Mouse (Mus musculus) cerebellum, postnatal 14 days (tissue): Measurements from ENCODE around the gene Ndufaf5.
A peak's percentile ranks its signal among the peaks of the same experiment; 100 is the strongest.
"Not testable (repeated sequence)": the region's sequence is repeated elsewhere in the genome, so short reads cannot be mapped to it uniquely, and the experiment has no call there.

Experiments used
- DNase-seq, 2 experiments: peaks; one replicate each; pipeline ENCODE4 v3.0.0; 2021; ENCODE audit warnings: mixed read lengths in 2 of 2

The Ndufaf5 gene

DNA sequence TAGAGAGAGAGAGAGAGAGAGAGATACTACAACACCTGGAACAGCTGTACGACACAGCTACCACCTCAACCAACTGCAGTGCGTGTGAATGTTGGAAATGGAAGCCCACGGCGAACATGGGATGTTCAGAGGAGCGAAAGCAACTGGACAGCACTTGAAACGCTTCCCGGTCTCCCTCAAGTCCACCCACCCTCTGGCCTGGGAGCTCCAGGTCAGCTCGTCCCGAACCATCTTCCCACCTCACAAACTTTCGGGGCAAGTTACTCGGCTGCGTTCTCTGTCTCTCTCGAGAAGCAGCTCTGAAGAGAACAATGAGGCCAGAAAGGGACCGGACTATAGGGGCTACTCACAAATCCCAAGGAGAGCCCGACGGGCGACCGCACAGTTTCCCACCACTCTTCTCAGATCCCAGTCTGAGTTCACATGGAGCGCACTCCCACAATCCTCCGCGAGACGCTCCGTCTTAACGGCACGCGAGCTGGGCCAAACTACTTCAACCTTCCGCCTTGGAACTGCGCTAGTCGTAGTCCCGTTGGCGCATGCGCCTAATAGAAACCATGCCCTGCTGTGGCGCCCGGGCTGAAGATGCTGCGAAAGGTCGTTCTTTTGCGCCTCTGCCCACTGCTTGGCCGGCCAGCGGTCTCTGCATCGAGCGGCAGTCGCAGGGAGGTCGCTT, at the start of gene Ndufaf5, which contains the start of gene Esf1:
TSS of gene Ndufaf5 (plus strand) at position 523 of the 676 bp plus-strand sequence.
TSS of gene Esf1 (minus strand) at position 438 of the 676 bp plus-strand sequence.
- DNase-seq, result peak; percentile 97

DNA sequence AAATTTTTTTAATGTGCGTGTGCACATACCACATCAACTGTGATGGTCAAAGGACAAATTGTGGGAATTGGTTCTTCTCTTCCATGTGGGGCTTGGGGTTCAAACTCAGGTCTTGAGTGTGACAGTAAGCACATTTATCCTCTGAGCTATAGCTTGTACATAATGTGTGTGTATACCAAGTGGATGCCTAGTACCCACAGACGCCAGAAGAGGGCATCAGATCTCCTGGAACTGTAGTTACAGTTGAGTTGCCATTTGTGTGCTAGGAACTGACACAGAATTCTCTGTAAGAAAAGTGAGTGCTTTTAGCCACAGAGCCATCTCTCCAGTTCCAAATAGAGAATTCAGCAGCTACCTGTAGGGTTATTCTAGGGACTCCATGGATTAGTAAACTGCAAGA, 44.9 kb upstream of the Ndufaf5 start:
- DNase-seq, result no peak

DNA sequence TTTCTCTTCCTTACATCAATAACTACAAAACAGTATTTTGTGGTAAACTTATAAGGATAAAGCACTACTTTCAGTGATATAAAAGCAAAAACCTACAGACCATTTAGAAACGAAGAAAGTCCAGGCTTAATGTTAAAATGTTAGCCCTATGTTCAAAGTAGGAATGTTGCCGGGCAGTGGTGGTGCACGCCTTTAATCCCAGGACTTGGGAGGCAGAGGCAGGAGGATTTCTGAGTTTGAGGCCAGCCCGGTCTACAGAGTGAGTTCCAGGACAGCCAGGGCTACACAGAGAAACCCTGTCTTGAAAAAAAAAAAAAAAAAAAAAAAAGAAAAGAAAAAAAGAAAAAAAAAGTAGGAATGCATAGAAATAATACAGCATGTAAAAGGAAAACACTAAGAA, 18.7 kb upstream of the Ndufaf5 start, which contains the start of gene Gm17374:
TSS of gene Gm17374 (plus strand) at position 301 of the 400 bp plus-strand sequence.
- DNase-seq, result not testable (repeated sequence)

DNA sequence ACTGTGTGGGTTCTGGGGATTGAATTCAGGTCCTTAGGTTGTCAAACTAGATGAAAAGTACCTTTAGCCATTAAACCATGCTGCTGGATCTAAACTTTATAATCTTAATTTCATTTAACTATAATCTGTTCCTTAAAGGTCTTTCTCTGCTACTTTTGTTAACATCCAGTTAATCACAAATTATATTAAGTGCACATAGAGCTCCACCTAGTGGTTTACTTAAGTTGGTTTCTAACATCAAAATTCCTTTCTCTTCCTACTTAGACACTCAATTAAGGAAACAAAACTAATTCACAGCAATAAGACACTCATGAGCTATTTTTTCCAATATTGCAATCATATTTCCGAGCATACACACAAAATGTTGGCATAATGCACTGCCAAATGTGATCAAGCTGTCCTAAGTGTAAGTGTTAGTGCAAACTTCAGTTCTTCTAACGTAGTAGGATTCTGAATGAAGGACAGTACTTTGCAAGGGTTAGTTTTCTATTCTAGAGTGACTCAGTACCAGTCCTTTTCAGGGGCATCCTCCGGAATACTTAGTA, 11.2 kb upstream of the Ndufaf5 start:
- DNase-seq, result no peak

DNA sequence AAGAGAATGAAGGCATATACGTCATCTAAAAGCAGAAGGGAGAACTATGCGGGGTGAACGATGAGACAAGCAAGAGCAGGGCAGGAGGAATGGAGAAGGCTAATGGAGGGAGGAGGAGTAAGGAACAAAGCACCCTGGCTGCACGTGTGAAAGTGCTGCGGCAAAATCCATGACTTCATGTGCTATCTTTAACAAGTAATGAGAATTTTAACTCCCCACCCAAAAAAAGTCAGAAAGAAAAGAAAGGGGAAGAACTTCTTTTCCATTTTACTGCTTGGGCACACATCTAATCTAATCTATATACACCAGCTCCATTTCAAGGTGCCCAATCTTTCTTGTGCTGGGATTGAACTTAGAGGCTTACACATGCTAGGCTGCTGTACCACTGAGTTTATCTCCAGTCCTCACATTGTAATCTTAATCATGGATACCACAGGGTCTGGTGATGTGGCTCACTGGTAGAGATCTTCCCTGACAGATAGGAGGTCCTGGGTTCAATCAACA, 7.0 kb upstream of the Ndufaf5 start:
- no peak for DNase-seq

DNA sequence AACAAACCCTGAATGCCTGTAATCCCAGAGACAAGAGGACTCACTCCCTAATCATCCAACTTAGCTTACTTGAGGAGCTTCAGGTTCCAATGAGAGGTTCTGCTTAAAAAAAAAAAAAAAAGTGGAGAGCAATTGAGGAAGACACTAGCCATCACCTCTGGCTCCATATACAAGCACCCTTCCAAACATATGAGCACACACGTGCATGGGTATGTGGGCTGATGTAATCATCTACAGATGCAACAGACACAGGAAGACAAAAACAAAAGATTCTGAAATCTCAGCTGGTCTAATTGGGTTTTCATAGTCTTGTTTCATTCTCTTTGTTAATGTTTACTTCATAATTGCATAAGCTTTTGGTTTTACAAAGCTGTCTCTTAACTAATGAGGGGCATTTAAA, 1.4 kb upstream of the Ndufaf5 start:
- DNase-seq, result no peak

DNA sequence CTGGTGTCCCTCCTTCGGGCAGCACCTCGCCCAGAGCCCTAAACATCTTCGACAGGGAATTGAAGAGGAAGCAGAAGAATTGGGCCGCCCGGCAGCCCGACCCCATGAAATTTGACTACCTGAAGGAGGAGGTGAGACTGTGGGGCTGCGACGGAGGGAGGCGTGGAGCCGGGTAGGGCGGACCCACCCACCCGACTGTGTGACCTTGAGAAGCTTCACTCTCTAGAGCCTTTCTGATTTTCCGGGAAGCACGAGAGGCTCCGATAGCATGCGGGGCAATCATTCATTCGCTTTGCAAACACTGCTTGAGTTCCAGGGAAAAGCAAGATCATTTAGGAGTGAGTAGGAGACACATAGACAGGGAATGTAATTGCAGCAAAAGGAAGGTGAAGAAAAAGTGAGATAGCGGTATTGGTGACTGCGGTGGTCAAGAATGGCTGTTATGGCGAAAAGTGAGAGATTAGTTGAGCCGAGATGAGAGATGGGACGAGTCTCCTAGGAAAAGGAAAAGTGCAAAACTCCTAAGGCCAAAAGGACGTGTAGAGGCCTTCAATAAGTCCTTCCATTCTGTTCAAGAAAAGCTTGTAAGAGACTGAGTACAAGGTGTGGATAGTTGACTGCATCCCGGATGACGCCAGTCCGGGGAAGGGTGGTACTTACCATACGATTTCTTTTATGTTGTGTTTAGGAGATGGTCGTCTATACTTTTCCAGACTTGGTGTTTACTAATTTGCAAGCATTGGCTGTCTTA, 529 bp downstream of the Ndufaf5 start:
- peak in 1 of 2 experiments; percentile 16 for DNase-seq

DNA sequence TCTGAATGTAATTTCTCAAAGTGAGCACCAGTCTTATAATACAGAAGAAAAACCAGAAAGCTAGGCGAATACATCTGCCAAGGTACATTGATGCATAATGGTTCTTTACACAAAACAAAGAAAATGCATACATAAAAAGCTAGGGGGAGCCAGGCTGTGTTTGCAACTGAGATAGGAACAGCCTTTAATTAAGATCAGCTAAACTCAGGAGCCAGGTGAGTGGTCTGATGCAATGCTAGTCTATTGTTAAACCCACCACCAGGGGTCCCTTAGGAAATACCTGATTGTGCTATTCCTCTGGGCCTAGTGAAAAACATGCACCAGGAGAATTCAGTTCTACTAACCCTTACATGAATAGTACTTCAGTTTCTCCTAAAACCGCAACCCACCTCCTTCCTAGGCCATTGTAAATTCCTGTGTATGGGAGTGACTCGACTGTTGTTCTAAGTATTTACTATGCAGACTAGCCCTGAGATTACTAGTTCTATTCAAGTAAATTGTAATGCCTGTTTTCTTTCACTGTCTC, 15.3 kb downstream of the Ndufaf5 start:
- not testable (repeated sequence) for DNase-seq

DNA sequence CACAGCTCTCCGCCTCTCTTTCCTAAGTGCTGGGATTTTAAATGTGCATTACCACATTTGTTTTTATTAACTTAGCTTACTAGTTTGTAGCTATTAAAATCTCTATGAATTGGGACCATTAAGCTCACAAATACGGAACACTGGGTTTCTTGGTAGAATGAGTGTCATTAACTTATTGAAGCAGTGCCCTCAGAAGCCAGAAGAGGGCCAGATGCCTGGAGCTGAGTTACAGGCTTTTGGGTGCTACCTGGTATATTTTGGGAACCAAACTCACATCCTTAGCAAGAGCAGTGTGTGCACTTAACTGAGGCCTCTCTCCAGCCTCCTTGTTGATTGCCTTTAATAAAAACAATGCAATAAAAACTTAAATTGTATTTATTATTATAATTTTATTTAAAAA, 30.3 kb downstream of the Ndufaf5 start:
- DNase-seq, result peak; percentile 20 to 31

DNA sequence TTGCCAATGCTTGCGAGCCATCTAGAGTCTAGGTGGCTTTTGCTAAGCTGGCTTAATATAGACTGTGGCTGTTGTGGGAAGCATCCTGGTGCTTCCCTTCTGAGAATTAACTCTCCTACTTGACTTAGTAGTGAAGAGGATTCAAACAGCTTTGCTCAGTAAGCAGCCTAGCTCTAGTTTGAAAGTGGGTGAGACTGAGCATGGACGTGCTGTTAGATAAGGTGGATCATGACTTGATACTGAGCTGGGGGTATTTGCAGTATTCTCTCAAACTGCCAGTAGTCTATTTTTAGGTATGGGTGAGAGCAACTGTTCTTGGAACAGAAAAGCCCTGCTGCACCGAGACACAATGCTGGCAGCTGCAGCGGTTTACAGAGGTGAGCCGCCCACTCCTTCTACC, 32.1 kb downstream of the Ndufaf5 start:
- no peak for DNase-seq

DNA sequence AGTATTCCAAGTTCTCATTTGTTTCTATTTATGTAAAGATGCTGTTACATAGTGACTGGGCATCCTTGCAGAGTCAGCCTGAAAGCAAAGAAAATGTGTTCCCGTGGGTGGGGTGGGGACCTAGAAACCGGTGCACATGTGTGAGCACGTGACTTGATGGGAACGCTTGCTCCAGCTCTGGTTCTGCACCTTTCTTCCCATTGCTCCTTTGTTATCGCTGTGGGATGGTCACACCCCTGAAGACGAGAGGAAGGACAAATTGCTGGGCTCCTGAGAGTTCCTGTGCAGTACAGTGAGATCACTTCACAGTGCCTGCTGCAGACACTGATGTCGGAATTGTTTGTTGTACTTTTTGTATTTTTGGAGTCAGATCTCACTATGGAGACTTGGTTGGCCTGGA, 33.3 kb downstream of the Ndufaf5 start:
- DNase-seq, result no peak

DNA sequence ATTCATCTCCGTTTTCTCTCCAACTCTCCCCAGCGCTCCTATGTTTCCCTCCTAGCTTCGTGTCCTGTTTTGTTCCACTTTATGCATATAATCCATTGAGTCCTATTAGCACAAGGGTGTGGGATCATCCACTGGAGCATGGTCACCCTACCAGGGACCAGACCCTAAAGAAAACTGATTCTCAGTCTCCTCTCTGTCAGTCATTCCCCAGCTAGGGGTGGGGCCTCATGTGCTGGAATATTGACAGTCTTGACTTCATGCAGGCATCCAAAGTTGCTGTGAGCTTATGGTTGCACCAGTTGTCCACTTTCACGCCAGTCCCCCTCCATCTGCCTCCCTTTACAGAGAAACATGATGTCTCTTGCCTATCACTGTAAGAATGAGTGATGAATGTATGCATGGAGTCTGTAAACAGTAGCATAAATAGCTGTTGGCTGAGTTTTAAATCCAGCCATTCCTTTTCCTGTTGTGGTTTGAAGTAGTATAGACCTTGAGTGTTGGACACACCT, 44.1 kb downstream of the Ndufaf5 start:
- no peak for DNase-seq

DNA sequence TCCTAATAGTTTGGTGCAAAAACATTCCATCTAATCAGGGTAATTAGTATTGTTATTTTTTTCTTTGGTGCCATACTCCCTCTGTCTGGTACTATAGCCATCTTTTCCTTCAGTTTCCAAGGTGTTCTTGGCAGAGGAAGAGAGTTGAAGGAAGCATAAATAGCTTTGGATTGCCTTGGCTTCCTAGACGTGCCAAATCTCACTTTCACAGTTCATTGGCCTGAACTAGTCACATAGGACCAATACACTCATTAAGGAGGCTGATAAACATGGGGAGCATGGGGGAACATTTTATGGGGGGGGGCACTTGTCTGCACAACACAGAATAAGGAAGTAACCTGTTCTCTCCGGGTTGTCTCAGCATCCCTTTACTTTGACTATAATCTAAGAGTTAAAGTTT, 45.0 kb downstream of the Ndufaf5 start:
- DNase-seq, result peak in 1 of 2 experiments; percentile 39

DNA sequence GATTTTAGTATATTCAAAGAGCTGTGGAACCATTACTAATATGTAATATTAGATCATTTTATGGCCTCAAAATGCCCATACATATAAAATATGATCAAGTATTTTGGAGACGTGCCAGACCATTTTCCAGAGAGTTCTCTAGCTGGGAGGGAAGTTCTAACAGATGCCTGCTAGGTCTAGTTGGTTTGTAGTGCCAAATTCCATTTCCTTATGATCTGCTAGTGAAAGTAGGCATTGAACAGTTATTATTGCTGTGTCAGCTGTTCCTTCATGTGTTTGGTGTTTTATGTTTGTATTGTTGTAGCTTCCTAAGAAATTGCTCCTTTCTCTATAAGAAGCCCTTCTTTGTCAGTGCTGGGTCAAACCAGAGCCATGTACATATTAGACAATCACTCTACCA, 45.5 kb downstream of the Ndufaf5 start:
- DNase-seq, result peak in 1 of 2 experiments; percentile 22

DNA sequence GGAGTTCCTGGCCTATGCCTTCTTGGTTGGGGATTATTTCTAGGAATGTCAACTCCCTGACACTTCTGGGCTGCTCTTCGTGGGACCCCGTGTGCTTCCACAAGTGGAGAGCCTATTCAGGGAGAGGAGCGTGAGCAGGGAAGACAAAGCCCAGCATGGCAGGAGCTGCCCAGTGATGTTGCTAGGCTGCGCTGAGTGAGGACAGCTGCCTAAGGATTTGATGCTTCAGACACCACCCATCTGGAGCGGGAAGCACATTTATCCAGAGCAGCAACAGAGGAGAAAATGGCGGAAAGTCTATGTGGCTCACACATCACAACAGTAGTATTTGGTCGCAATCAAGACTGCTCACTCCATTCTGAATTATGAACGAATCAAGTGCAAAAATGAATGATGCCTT, 49.9 kb downstream of the Ndufaf5 start:
- DNase-seq, result no peak

DNA sequence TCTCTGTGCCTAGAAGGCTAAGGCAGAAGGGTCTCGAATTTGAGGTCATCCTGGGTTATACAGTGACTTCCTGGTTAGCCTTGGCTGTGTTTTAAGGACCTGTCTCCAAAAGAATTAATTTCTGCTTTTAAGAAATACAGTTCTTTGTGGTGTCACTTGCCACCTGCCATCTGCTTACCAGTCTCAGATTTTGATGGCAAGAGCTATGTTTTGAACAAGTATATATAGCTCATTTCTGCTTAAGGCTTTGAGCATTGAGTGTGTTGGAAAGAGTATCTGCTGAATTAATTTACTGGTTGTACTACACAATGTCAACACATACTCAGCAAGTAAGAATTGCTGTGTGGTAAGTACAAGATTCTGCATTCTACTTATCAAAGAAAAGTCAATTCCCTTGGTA, 59.8 kb downstream of the Ndufaf5 start:
- no peak for DNase-seq

DNA sequence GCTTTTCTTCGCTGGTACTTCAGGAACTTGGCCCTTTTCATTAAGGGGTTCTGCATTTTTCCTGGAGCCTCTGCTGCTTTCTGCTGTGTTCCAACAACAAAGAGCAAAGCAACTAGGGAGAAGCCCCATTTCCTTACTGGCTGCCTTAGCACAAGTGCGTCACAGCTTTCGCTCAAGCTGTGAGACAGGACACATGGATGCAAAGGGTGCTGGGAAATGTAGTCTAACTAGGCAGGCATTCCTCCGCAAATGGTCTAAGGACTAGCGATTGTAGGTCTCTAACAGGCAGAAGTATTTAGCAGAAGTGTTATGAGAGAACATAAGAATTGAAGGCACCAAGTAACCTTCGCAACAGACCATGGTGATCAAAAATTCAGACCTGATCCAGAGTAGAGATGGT, 66.8 kb downstream of the Ndufaf5 start:
- peak in 1 of 2 experiments; percentile 11 for DNase-seq

DNA sequence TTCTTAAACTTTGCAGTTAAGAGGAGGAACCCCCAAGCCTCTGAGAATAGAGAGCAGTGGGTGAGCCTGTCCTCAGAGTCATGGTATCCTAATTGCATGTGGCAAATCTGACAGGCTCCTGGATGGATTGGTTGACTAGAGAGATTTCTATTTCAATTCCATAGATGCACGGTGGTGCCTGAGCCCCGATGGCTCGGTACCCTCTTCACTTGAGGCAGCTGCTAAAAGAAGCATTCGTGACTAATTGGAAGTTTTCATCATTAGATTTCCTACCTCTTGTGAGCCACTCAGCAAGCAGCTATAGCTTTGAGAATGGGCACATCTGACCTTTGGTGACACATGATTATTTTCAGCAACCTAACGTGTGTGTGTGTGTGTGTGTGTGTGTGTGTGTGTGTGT, 71.9 kb downstream of the Ndufaf5 start:
- DNase-seq, result no peak

DNA sequence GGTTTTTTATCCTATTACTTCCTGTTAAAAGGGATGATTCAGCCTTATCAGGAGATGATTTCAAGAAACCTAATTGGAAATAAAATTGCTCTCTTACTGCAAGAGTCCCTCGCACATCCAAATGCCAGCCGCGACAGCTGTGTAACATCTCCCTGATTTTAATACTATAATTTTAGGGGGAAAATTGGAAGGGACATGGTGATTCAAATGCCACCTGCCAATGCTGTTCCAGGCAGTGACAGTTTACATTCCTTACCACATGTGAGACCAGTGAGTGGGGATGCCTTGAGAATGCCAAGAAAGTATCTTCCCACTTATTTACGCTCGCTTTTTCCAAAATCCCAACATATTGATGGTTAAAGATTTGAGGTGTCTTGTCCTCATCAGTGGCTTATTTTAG, 72.7 kb downstream of the Ndufaf5 start:
- no peak for DNase-seq
